Mouse (Mus musculus): Measurements from ENCODE around the gene Nat9. TPM values are rescaled to one million over a fixed set of nuclear protein-coding genes. Genes with fewer than 3 reads are reported as not detected.

Nat9 gene
- total and polyA plus RNA-seq, 3 experiments, result 21.1 to 26.5 (median 23.7) TPM

DNA sequence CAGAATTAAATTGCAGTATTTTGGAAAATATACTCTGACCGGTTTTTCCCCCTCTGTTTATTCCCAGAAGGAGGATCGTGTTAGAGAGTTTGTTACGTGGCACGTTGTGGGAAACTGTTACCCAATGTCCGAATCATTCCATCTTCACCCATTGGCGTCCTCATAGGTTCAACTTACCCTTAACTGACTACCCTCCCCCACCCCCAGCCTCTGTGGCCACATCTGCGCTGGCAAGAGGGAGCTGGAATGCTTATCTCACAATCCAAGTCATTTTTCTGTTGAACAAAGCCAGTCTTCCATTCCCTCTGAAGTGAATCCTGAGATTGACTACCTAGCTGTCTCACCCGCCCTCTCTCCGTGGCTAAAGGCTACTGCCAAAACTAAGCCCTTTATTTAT is 25.5 kb downstream of the Nat9 start:
- Histone ChIP-seq H3K36me3 (replicated peaks) (peaks cover 26% of the 10 kb centered on the region), H3K27me3 (ENCODE audit: insufficient read depth, low read length) (peaks cover 8% of the 10 kb centered on the region)
- DNase-seq (ENCODE audit: low spot score), result no peak

DNA sequence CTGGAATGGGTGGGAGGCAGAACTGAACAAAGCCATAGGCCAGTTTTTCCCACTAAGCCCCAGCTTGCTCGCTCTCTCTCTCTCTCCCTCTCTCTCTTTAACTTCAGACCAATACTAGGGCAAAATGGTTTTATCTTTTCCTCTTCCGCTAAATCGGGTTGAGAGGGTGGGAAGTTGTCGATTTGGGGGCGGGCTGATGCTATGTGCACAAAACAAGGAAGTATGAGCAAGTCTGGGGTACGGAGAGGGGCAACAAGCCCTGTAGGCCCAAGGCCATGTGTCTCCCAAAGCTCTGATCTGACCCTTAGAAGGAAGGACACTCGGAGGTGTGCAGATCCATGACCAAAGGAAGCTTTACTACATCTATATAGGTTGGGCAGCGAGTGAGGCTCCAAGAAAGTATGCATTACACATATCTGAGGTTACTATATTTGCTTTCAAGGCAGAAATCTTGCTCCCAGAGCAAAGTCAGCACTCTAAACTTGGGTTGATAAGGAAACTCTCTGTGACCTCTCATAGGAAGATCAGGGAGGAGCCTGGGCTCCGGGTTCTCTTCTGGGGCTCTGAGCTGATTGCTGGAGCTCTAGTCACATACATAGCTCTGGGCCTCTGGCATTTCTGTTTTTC is 26.0 kb downstream of the Nat9 start:
- peak overlapping the region; percentile 45; the same call in 1 of the 2 replicates for H3K4me3 ChIP-seq (ENCODE audit: low read depth, low read length)
- H3K9me3 ChIP-seq (replicated peaks), result no peaks in the 10 kb centered on the region
- H3K36me3 ChIP-seq (replicated peaks), result peaks cover 21% of the 10 kb centered on the region
- peaks cover 71% of the 10 kb centered on the region for H3K4me1 ChIP-seq (ENCODE audit: insufficient read depth, low read depth, low read length)
- peaks cover 12% of the 10 kb centered on the region for H3K27me3 ChIP-seq (ENCODE audit: insufficient read depth, low read length)
- ATAC-seq (ENCODE audit: extremely low read depth, insufficient number of reproducible peaks, low FRiP score, poor library complexity, severe bottlenecking) (no peak), DNase-seq (ENCODE audit: low spot score) (no peak)
- TF ChIP-seq POLR2AphosphoS5 (IDR thresholded peaks at IDR 0.05; ENCODE audit: insufficient replicate concordance, low read depth, low read length), result no peak
- TF ChIP-seq CTCF (IDR thresholded peaks at IDR 0.05; ENCODE audit: low read depth, low read length), result no peak
- TF ChIP-seq GATA2 (IDR thresholded peaks at IDR 0.05; ENCODE audit: borderline replicate concordance, low read depth, low read length), result no peak
- TF ChIP-seq TAL1 (conservative IDR thresholded peaks at IDR 0.05; ENCODE audit: low read depth, low read length), result no peak
- TF ChIP-seq GATA1 (IDR thresholded peaks at IDR 0.05; ENCODE audit: borderline replicate concordance, low read length), result no peak

More for the DNA sequence above, 25.5 kb downstream of the Nat9 start:
- TF ChIP-seq CTCF (IDR thresholded peaks at IDR 0.05; ENCODE audit: low read depth, low read length) (no peak), GATA2 (IDR thresholded peaks at IDR 0.05; ENCODE audit: borderline replicate concordance, low read depth, low read length) (no peak), GATA1 (IDR thresholded peaks at IDR 0.05; ENCODE audit: borderline replicate concordance, low read length) (no peak), POLR2AphosphoS5 (IDR thresholded peaks at IDR 0.05; ENCODE audit: insufficient replicate concordance, low read depth, low read length) (no peak), TAL1 (conservative IDR thresholded peaks at IDR 0.05; ENCODE audit: low read depth, low read length) (no peak)
- Histone ChIP-seq H3K4me3 (ENCODE audit: low read depth, low read length) (peak overlapping the region; percentile 85), H3K4me1 (ENCODE audit: insufficient read depth, low read depth, low read length) (peaks cover 76% of the 10 kb centered on the region), H3K9me3 (replicated peaks) (no peaks in the 10 kb centered on the region)
- no peak for ATAC-seq (ENCODE audit: extremely low read depth, insufficient number of reproducible peaks, low FRiP score, poor library complexity, severe bottlenecking)

DNA sequence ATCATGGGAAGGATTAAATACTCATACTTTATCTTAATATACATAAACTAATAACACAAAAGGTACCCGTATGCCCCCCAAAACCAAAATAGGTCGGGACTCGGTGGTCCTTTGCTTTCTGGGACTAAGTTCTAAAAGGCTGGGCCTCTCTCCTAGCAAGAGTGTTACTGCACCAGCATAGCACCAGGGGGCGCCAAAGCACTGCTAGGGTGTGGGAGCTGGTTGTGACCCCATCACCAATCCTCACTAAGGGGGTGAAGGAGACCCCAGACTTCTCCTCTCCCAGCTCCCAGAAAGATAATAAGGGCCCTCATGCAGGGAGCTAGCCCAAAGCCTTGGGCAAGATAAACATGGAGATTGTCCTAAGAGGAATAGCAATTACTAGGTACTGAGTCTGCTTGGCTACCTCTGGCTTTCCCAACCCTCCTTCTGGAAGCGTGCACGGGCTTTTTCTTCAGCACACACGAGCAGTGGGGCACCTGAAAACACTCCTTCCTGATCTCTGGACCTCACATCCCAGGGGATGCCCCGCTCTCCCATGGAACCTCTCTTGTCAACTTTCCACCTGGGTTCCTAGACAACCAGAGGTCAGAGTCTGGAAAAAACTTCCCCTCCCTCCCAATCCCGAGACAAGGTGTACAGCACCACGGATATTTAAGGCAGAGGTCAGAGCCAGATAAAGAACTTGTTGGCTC is 26.6 kb downstream of the Nat9 start:
- Histone ChIP-seq H3K9me3 (replicated peaks) (no peaks in the 10 kb centered on the region), H3K4me3 (ENCODE audit: low read depth, low read length) (peak overlapping the region; percentile 45; the same call in 1 of the 2 replicates), H3K27me3 (ENCODE audit: insufficient read depth, low read length) (peaks cover 17% of the 10 kb centered on the region), H3K4me1 (ENCODE audit: insufficient read depth, low read depth, low read length) (peaks cover 65% of the 10 kb centered on the region), H3K36me3 (replicated peaks) (peaks cover 15% of the 10 kb centered on the region)
- no peak for ATAC-seq (ENCODE audit: extremely low read depth, insufficient number of reproducible peaks, low FRiP score, poor library complexity, severe bottlenecking)
- DNase-seq (ENCODE audit: low spot score), result peak; percentile 63
- TF ChIP-seq GATA1 (IDR thresholded peaks at IDR 0.05; ENCODE audit: borderline replicate concordance, low read length) (no peak), TAL1 (conservative IDR thresholded peaks at IDR 0.05; ENCODE audit: low read depth, low read length) (no peak), CTCF (IDR thresholded peaks at IDR 0.05; ENCODE audit: low read depth, low read length) (peak; percentile 85)

DNA sequence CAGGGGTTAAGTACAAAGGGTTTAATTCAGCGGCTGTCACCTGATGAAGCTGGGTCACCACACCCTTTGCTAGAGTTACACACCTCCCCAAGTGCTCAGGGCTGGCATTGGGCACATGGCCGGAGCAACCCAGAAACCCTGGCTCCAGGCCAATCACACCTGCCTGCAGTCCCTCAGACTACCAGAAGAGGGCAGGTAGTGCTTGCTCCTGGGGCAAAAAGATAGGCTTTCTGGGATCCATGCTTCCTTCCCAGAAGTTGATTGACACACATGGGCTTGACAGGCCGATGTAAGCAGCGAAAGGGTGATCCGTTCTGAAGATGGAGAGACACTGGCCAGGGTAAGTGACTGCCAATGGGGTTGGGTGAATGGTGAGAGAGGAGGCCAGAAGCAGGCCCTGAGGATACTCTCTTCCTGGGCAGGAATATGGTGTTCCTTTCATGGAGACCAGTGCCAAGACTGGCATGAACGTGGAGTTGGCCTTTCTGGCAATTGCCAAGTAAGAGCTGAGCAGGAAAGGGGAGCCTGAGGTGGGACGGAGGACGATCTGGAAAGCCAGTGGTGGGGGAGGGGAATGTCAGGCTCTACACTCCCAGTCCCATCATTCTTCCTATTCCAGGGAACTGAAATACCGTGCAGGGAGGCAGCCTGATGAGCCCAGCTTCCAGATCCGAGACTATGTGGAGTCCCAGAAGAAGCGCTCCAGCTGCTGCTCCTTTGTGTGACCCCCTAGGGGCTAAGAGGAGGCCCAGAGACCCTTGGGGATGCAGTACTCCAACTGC is 27.5 kb downstream of the Nat9 start:
- peaks cover 7% of the 10 kb centered on the region for H3K36me3 ChIP-seq (replicated peaks)
- H3K4me3 ChIP-seq (ENCODE audit: low read depth, low read length), result no peak overlapping the region
- H3K9me3 ChIP-seq (replicated peaks), result no peaks in the 10 kb centered on the region
- DNase-seq (ENCODE audit: low spot score) (no peak), ATAC-seq (ENCODE audit: extremely low read depth, insufficient number of reproducible peaks, low FRiP score, poor library complexity, severe bottlenecking) (no peak)
- TF ChIP-seq CTCF (IDR thresholded peaks at IDR 0.05; ENCODE audit: low read depth, low read length) (peak; percentile 87), TAL1 (conservative IDR thresholded peaks at IDR 0.05; ENCODE audit: low read depth, low read length) (no peak), GATA2 (IDR thresholded peaks at IDR 0.05; ENCODE audit: borderline replicate concordance, low read depth, low read length) (no peak), GATA1 (IDR thresholded peaks at IDR 0.05; ENCODE audit: borderline replicate concordance, low read length) (no peak)
- H3K27me3 ChIP-seq (ENCODE audit: insufficient read depth, low read length), result peaks cover 24% of the 10 kb centered on the region
- peaks cover 57% of the 10 kb centered on the region for H3K4me1 ChIP-seq (ENCODE audit: insufficient read depth, low read depth, low read length)

DNA sequence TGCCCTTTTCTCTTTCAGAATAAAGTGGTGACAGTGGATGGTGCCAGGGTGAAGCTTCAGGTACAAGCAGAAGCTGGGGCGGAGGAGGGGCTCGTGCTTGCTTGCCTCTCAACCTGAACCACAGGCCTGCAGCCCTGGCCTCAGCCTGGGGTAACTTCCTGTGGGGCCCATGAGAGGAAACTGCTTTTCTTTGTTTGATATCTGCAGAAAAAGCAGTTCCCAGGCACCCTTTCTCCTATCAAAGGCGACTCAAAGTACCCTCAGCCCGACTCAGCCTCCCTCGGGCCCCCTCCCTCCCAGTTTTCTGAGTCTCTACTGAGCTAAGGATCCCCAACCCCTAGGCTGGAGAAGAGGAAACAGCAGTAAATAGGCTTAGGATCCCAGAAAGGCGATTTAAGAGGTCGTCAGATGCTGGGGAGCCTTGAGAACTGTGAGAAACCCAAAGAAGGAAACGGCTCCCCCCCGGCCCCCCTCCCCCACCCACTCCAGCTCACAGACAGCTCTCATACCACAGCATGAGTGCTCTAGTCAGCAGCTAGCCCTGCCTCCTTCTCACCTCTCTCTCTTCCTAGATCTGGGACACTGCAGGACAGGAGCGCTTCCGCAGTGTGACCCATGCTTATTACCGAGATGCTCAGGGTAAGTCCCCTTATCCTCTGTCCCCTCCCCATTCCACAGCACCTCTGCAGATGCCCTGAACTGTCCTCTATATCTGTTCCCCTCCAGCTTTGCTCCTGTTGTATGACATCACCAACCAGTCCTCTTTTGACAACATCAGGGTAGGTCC is 29.5 kb downstream of the Nat9 start:
- Histone ChIP-seq H3K27me3 (ENCODE audit: insufficient read depth, low read length) (peaks cover 43% of the 10 kb centered on the region), H3K4me1 (ENCODE audit: insufficient read depth, low read depth, low read length) (peaks cover 63% of the 10 kb centered on the region), H3K4me3 (ENCODE audit: low read depth, low read length) (no peak overlapping the region; the same call in 1 of the 2 replicates), H3K9me3 (replicated peaks) (no peaks in the 10 kb centered on the region), H3K36me3 (replicated peaks) (no peaks in the 10 kb centered on the region)
- no peak for TF ChIP-seq CTCF (IDR thresholded peaks at IDR 0.05; ENCODE audit: low read depth, low read length)
- no peak for TF ChIP-seq POLR2AphosphoS5 (IDR thresholded peaks at IDR 0.05; ENCODE audit: insufficient replicate concordance, low read depth, low read length)
- no peak for TF ChIP-seq GATA1 (IDR thresholded peaks at IDR 0.05; ENCODE audit: borderline replicate concordance, low read length)
- no peak for TF ChIP-seq GATA2 (IDR thresholded peaks at IDR 0.05; ENCODE audit: borderline replicate concordance, low read depth, low read length)
- DNase-seq (ENCODE audit: low spot score), result no peak
- peak; percentile 23 for ATAC-seq (ENCODE audit: extremely low read depth, insufficient number of reproducible peaks, low FRiP score, poor library complexity, severe bottlenecking)
